Mouse (Mus musculus): Measurements from ENCODE around the gene Phf6. TPM values are rescaled to one million over a fixed set of nuclear protein-coding genes. Genes with fewer than 3 reads are reported as not detected.

Phf6 gene
- polyA plus RNA-seq, 1 experiment: 30.8 TPM

GRCm38 (mm10) chrX:52965149-52965548, 53.1 kb downstream of the Phf6 start:
- no peak overlapping the region for H3K27ac ChIP-seq (ENCODE audit: insufficient read depth, low read length)
- TF ChIP-seq EP300 (IDR thresholded peaks at IDR 0.05; ENCODE audit: insufficient read depth, low read depth, low read length): no peak
- TF ChIP-seq CTCF (IDR thresholded peaks at IDR 0.05; ENCODE audit: low read depth, low read length): no peak
- TF ChIP-seq POLR2A (IDR thresholded peaks at IDR 0.05; ENCODE audit: insufficient read depth, low read length): no peak

GRCm38 (mm10) chrX:52971211-52972006, 59.3 kb downstream of the Phf6 start:
- H3K4me3 ChIP-seq (ENCODE audit: low read depth, low read length): no peak overlapping the region
- H3K36me3 ChIP-seq (ENCODE audit: control insufficient read depth, insufficient read depth, low read length, poor library complexity, severe bottlenecking): no peaks in the 10 kb centered on the region
- H3K27ac ChIP-seq (ENCODE audit: insufficient read depth, low read length): no peak overlapping the region
- no peaks in the 10 kb centered on the region for H3K27me3 ChIP-seq (ENCODE audit: control insufficient read depth, insufficient read depth, low read length, poor library complexity, severe bottlenecking)
- TF ChIP-seq POLR2A (IDR thresholded peaks at IDR 0.05; ENCODE audit: insufficient read depth, low read length) (no peak), EP300 (IDR thresholded peaks at IDR 0.05; ENCODE audit: insufficient read depth, low read depth, low read length) (no peak), CTCF (IDR thresholded peaks at IDR 0.05; ENCODE audit: low read depth, low read length) (no peak)
- H3K4me1 ChIP-seq (ENCODE audit: control insufficient read depth, insufficient read depth, low read length): no peaks in the 10 kb centered on the region
- no peaks in the 10 kb centered on the region for H3K9me3 ChIP-seq (replicated peaks; ENCODE audit: control insufficient read depth, insufficient read depth, low read length, poor library complexity, severe bottlenecking)
- H3K9ac ChIP-seq (ENCODE audit: low read depth, poor library complexity, severe bottlenecking): no peak overlapping the region

More at GRCm38 (mm10) chrX:52965149-52965548, 53.1 kb downstream of the Phf6 start:
- Histone ChIP-seq H3K9ac (ENCODE audit: low read depth, poor library complexity, severe bottlenecking) (no peak overlapping the region), H3K36me3 (ENCODE audit: control insufficient read depth, insufficient read depth, low read length, poor library complexity, severe bottlenecking) (no peaks in the 10 kb centered on the region), H3K4me3 (ENCODE audit: low read depth, low read length) (no peak overlapping the region), H3K9me3 (replicated peaks; ENCODE audit: control insufficient read depth, insufficient read depth, low read length, poor library complexity, severe bottlenecking) (no peaks in the 10 kb centered on the region), H3K27me3 (ENCODE audit: control insufficient read depth, insufficient read depth, low read length, poor library complexity, severe bottlenecking) (no peaks in the 10 kb centered on the region), H3K4me1 (ENCODE audit: control insufficient read depth, insufficient read depth, low read length) (no peaks in the 10 kb centered on the region)

GRCm38 (mm10) chrX:52972129-52972528, 60.1 kb downstream of the Phf6 start:
- TF ChIP-seq CTCF (IDR thresholded peaks at IDR 0.05; ENCODE audit: low read depth, low read length): no peak
- no peak for TF ChIP-seq POLR2A (IDR thresholded peaks at IDR 0.05; ENCODE audit: insufficient read depth, low read length)
- no peak for TF ChIP-seq EP300 (IDR thresholded peaks at IDR 0.05; ENCODE audit: insufficient read depth, low read depth, low read length)
- no peaks in the 10 kb centered on the region for H3K9me3 ChIP-seq (replicated peaks; ENCODE audit: control insufficient read depth, insufficient read depth, low read length, poor library complexity, severe bottlenecking)

GRCm38 (mm10) chrX:52972680-52973079, 60.6 kb downstream of the Phf6 start:
- Histone ChIP-seq H3K27me3 (ENCODE audit: control insufficient read depth, insufficient read depth, low read length, poor library complexity, severe bottlenecking) (no peaks in the 10 kb centered on the region), H3K27ac (ENCODE audit: insufficient read depth, low read length) (no peak overlapping the region), H3K4me3 (ENCODE audit: low read depth, low read length) (no peak overlapping the region), H3K9ac (ENCODE audit: low read depth, poor library complexity, severe bottlenecking) (no peak overlapping the region), H3K36me3 (ENCODE audit: control insufficient read depth, insufficient read depth, low read length, poor library complexity, severe bottlenecking) (no peaks in the 10 kb centered on the region), H3K4me1 (ENCODE audit: control insufficient read depth, insufficient read depth, low read length) (no peaks in the 10 kb centered on the region), H3K9me3 (replicated peaks; ENCODE audit: control insufficient read depth, insufficient read depth, low read length, poor library complexity, severe bottlenecking) (no peaks in the 10 kb centered on the region)
- TF ChIP-seq CTCF (IDR thresholded peaks at IDR 0.05; ENCODE audit: low read depth, low read length) (no peak), POLR2A (IDR thresholded peaks at IDR 0.05; ENCODE audit: insufficient read depth, low read length) (no peak), EP300 (IDR thresholded peaks at IDR 0.05; ENCODE audit: insufficient read depth, low read depth, low read length) (no peak)

More at GRCm38 (mm10) chrX:52972129-52972528, 60.1 kb downstream of the Phf6 start:
- H3K4me3 ChIP-seq (ENCODE audit: low read depth, low read length): no peak overlapping the region
- no peaks in the 10 kb centered on the region for H3K4me1 ChIP-seq (ENCODE audit: control insufficient read depth, insufficient read depth, low read length)
- no peaks in the 10 kb centered on the region for H3K27me3 ChIP-seq (ENCODE audit: control insufficient read depth, insufficient read depth, low read length, poor library complexity, severe bottlenecking)
- H3K27ac ChIP-seq (ENCODE audit: insufficient read depth, low read length): no peak overlapping the region
- no peaks in the 10 kb centered on the region for H3K36me3 ChIP-seq (ENCODE audit: control insufficient read depth, insufficient read depth, low read length, poor library complexity, severe bottlenecking)
- no peak overlapping the region for H3K9ac ChIP-seq (ENCODE audit: low read depth, poor library complexity, severe bottlenecking)

- Histone ChIP-seq H3K9me3 (replicated peaks; ENCODE audit: control insufficient read depth, insufficient read depth, low read length, poor library complexity, severe bottlenecking) (no peaks in the 10 kb centered on the region), H3K4me3 (ENCODE audit: low read depth, low read length) (no peak overlapping the region), H3K36me3 (ENCODE audit: control insufficient read depth, insufficient read depth, low read length, poor library complexity, severe bottlenecking) (no peaks in the 10 kb centered on the region), H3K4me1 (ENCODE audit: control insufficient read depth, insufficient read depth, low read length) (no peaks in the 10 kb centered on the region), H3K27ac (ENCODE audit: insufficient read depth, low read length) (no peak overlapping the region), H3K27me3 (ENCODE audit: control insufficient read depth, insufficient read depth, low read length, poor library complexity, severe bottlenecking) (no peaks in the 10 kb centered on the region), H3K9ac (ENCODE audit: low read depth, poor library complexity, severe bottlenecking) (no peak overlapping the region)
- TF ChIP-seq POLR2A (IDR thresholded peaks at IDR 0.05; ENCODE audit: insufficient read depth, low read length) (no peak), CTCF (IDR thresholded peaks at IDR 0.05; ENCODE audit: low read depth, low read length) (no peak), EP300 (IDR thresholded peaks at IDR 0.05; ENCODE audit: insufficient read depth, low read depth, low read length) (no peak)
These were observed 66.5 kb downstream of the Phf6 start for GRCm38 (mm10) chrX:52978576-52978975.

- Histone ChIP-seq H3K9me3 (replicated peaks; ENCODE audit: control insufficient read depth, insufficient read depth, low read length, poor library complexity, severe bottlenecking) (no peaks in the 10 kb centered on the region), H3K9ac (ENCODE audit: low read depth, poor library complexity, severe bottlenecking) (no peak overlapping the region), H3K36me3 (ENCODE audit: control insufficient read depth, insufficient read depth, low read length, poor library complexity, severe bottlenecking) (no peaks in the 10 kb centered on the region), H3K4me1 (ENCODE audit: control insufficient read depth, insufficient read depth, low read length) (no peaks in the 10 kb centered on the region), H3K27me3 (ENCODE audit: control insufficient read depth, insufficient read depth, low read length, poor library complexity, severe bottlenecking) (no peaks in the 10 kb centered on the region), H3K4me3 (ENCODE audit: low read depth, low read length) (no peak overlapping the region), H3K27ac (ENCODE audit: insufficient read depth, low read length) (no peak overlapping the region)
- no peak for TF ChIP-seq EP300 (IDR thresholded peaks at IDR 0.05; ENCODE audit: insufficient read depth, low read depth, low read length)
- TF ChIP-seq POLR2A (IDR thresholded peaks at IDR 0.05; ENCODE audit: insufficient read depth, low read length): no peak
- TF ChIP-seq CTCF (IDR thresholded peaks at IDR 0.05; ENCODE audit: low read depth, low read length): no peak
These were observed 69.3 kb downstream of the Phf6 start for GRCm38 (mm10) chrX:52981378-52981777.
